Mouse (Mus musculus) forebrain, embryonic 15.5 days (tissue): ENCODE measurements around the gene Txndc17. TPM values are rescaled to one million over a fixed set of nuclear protein-coding genes. Genes with fewer than 3 reads are reported as not detected.
"Not testable (repeated sequence)": the region's sequence is repeated elsewhere in the genome, so short reads cannot be mapped to it uniquely, and the experiment has no call there.

Experiments used
- ATAC-seq: fragments of 200-750 bp; cut with Nextera tagmentation; replicated peaks from 2 replicates; pipeline ENCODE4 v1.8.0; 2017; ENCODE audit warnings: mild to moderate bottlenecking, moderate TSS enrichment, moderate library complexity
- H3K27ac ChIP-seq: fragments of 300-500 bp; sonication (generic); replicated peaks from 2 replicates; pipeline ENCODE4 v1.5.1; 2015; ENCODE audit warnings: mild to moderate bottlenecking, inconsistent platforms
- H3K27me3 ChIP-seq: fragments of 300-500 bp; sonication (generic); 2 replicates; pipeline ENCODE4 v1.6.1; 2015; ENCODE audit warnings: inconsistent platforms
- H3K36me3 ChIP-seq: fragments of 300-500 bp; sonication (generic); 2 replicates; pipeline ENCODE4 v1.6.1; 2015; ENCODE audit warnings: mild to moderate bottlenecking, inconsistent platforms
- H3K4me1 ChIP-seq: fragments of 300-500 bp; sonication (generic); 2 replicates; pipeline ENCODE4 v1.6.1; 2015; ENCODE audit warnings: inconsistent platforms
- H3K4me2 ChIP-seq: fragments of 300-500 bp; sonication (generic); replicated peaks from 2 replicates; pipeline ENCODE4 v1.6.1; 2015; ENCODE audit warnings: mild to moderate bottlenecking, inconsistent platforms
- H3K4me3 ChIP-seq: fragments of 300-500 bp; sonication (generic); 2 replicates; pipeline ENCODE4 v1.5.1; 2015; ENCODE audit warnings: mild to moderate bottlenecking, inconsistent platforms
- H3K9ac ChIP-seq: fragments of 300-500 bp; sonication (generic); replicated peaks from 2 replicates; pipeline ENCODE4 v1.6.1; 2015; ENCODE audit warnings: mild to moderate bottlenecking, inconsistent platforms
- H3K9me3 ChIP-seq: fragments of 300-500 bp; sonication (generic); 2 replicates; pipeline ENCODE4 v1.6.1; 2016; ENCODE audit warnings: inconsistent platforms
- WGBS: fragments of 180-500 bp; shearing (Covaris S2); methylation state at CpG from one replicate; pipeline ENCODE4 v1.1.7; 2015; ENCODE audit warnings: mixed read lengths; 5-methylcytosine and 5-hydroxymethylcytosine counted together
- polyA plus RNA-seq: library from polyadenylated mRNA; unstranded; fragments of >200 nt; fragmentation: Nextera tagmentation; extraction: Ambion mirVana; gene quantifications from 2 replicates; pipeline ENCODE4 v1.2.1, GENCODE M21; 2015

Gene Txndc17
- 132 and 138 TPM in 2 replicates for polyA plus RNA-seq

- Histone ChIP-seq H3K9ac (peak within 1 kb of the TSS; percentile 74), H3K4me3 (peak within 1 kb of the TSS; percentile 94), H3K4me1 (peaks cover 41% of the 10 kb centered on the region), H3K36me3 (peaks cover 28% of the 10 kb centered on the region), H3K4me2 (peak within 1 kb of the TSS; percentile 87), H3K27me3 (no peaks in the 10 kb centered on the region), H3K9me3 (no peaks in the 10 kb centered on the region), H3K27ac (peak within 1 kb of the TSS; percentile 74)
- peak; percentile 92 for ATAC-seq
- WGBS = 0% methylated on average over 42 of the region's 42 CpGs
Observed at GRCm38 (mm10) chr11:72207204-72207833, at the start of gene Txndc17, which contains the start of gene 4933427D14Rik. TSS of gene Txndc17 (plus strand) at chr11:72207547. TSS of gene 4933427D14Rik (minus strand) at chr11:72207459.

DNA sequence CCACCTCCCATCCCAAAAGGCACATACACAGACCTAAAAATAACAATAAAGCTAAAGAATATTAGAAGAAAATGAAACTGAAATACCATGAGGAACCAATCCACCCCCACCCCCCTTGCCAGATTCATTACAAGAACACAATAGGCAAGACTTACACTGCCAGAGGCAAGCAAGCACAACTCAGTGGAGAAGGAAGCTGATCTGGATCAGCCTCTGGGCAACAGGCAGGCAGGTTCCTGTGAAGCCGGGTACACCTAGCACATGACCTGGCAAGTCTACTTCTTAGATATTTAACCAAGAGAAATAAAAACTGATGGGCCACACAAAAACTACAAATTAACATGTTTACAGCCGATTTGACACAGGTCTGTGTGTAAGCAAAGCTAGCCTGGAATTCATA, 44.1 kb upstream of the Txndc17 start:
- 93% methylated on average over 2 of the region's 2 CpGs for WGBS
- Histone ChIP-seq H3K4me2 (no peak overlapping the region), H3K9ac (no peak overlapping the region), H3K4me3 (no peak overlapping the region), H3K27ac (no peak overlapping the region), H3K4me1 (no peaks in the 10 kb centered on the region), H3K27me3 (no peaks in the 10 kb centered on the region), H3K36me3 (peaks cover 61% of the 10 kb centered on the region), H3K9me3 (no peaks in the 10 kb centered on the region)
- no peak for ATAC-seq

DNA sequence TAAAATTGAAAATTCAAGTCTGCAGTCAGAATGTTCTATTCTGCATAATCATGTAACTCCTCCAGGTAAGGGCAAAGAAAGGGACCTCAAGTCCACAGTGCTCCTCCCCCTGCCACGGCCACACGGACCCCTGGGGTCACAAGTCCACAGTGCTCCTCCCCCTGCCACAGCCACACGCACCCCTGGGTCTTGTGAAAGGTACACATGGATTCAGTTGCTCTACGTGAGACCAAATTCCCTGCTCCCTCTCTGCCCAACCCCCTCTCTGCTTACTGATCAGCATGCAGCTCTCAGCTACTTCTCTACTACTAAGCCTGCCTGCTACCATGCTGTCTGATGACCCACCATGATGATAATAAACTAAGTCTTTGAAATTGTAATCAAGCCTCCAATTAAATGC, 37.5 kb upstream of the Txndc17 start:
- Histone ChIP-seq H3K4me3 (no peak overlapping the region), H3K9me3 (no peaks in the 10 kb centered on the region), H3K4me2 (no peak overlapping the region), H3K4me1 (no peaks in the 10 kb centered on the region), H3K27me3 (no peaks in the 10 kb centered on the region), H3K27ac (no peak overlapping the region), H3K36me3 (peaks cover 69% of the 10 kb centered on the region), H3K9ac (no peak overlapping the region)
- ATAC-seq = no peak
- WGBS = 94% methylated on average over 4 of the region's 4 CpGs

DNA sequence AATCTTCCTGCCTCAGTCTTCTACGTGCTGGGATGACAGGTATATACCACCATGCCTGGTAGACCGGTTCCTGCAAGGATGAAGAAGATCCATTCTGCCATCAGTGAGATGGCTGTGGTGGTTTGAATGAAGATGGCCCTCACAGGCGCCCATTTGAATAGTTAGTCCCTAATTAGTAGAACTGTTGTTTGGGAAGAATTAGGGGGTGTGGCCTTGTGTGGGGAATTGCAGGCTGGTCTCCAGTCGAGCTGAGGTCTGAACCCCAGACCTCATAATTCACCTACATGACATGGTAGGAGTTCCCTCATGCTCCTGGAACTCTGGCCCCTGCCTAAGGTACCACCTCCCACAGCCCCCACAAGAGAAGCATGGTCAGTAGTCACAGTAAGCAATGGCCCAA, 35.4 kb upstream of the Txndc17 start:
- not testable (repeated sequence) for H3K9me3 ChIP-seq, H3K9ac ChIP-seq, ATAC-seq, H3K4me1 ChIP-seq, H3K4me3 ChIP-seq, H3K27ac ChIP-seq, H3K27me3 ChIP-seq, H3K4me2 ChIP-seq
- WGBS = 66% methylated on average over 4 of the region's 4 CpGs
- peaks cover 64% of the 10 kb centered on the region for H3K36me3 ChIP-seq

- Histone ChIP-seq H3K27me3 (no peaks in the 10 kb centered on the region), H3K4me3 (no peak overlapping the region), H3K9ac (no peak overlapping the region), H3K4me2 (no peak overlapping the region), H3K9me3 (no peaks in the 10 kb centered on the region), H3K27ac (no peak overlapping the region), H3K36me3 (peaks cover 63% of the 10 kb centered on the region), H3K4me1 (0 out of 2 replicates have a peak, but pooled peaks cover 4% of the 10 kb centered on the region)
- WGBS = 94% methylated on average over 5 of the region's 5 CpGs
- ATAC-seq = no peak
Observed at GRCm38 (mm10) chr11:72173506-72173905, 33.8 kb upstream of the Txndc17 start.

GRCm38 (mm10) chr11:72174721-72175120, 32.6 kb upstream of the Txndc17 start:
- peaks cover 58% of the 10 kb centered on the region for H3K36me3 ChIP-seq
- H3K27me3 ChIP-seq = no peaks in the 10 kb centered on the region

GRCm38 (mm10) chr11:72175966-72176365, 31.4 kb upstream of the Txndc17 start:
- Histone ChIP-seq H3K36me3 (peaks cover 57% of the 10 kb centered on the region), H3K27me3 (no peaks in the 10 kb centered on the region), H3K9ac (no peak overlapping the region), H3K4me1 (0 out of 2 replicates have a peak, but pooled peaks cover 4% of the 10 kb centered on the region), H3K4me3 (no peak overlapping the region), H3K4me2 (no peak overlapping the region), H3K27ac (no peak overlapping the region), H3K9me3 (no peaks in the 10 kb centered on the region)
- ATAC-seq = no peak
- 48% methylated on average over 5 of the region's 5 CpGs for WGBS

More at GRCm38 (mm10) chr11:72174721-72175120, 32.6 kb upstream of the Txndc17 start:
- Histone ChIP-seq H3K4me2 (no peak overlapping the region), H3K4me3 (no peak overlapping the region), H3K9me3 (no peaks in the 10 kb centered on the region), H3K9ac (no peak overlapping the region), H3K4me1 (0 out of 2 replicates have a peak, but pooled peaks cover 4% of the 10 kb centered on the region), H3K27ac (no peak overlapping the region)
- WGBS = 97% methylated on average over 6 of the region's 6 CpGs
- no peak for ATAC-seq

DNA sequence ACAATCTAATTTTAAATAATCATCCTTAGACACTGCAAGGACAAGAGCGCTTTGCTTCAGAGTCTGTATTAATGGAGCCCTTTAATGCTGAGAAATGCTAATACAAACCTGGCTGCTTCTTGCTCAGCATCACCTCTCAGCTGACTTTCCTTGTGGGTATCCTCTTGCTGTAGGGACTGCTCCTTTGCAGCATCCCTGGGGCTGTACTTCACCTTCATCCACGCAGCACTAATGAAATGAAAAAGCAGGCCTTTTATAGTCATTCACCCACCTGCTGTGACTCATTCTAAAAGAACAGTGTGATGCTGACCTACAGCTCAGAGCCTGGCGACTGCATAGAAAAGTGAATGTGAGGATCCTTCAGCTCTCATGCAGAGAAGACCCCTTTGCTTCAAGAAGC, 30.8 kb upstream of the Txndc17 start:
- Histone ChIP-seq H3K27ac (no peak overlapping the region), H3K4me3 (no peak overlapping the region), H3K27me3 (no peaks in the 10 kb centered on the region), H3K9me3 (no peaks in the 10 kb centered on the region), H3K9ac (no peak overlapping the region), H3K4me1 (0 out of 2 replicates have a peak, but pooled peaks cover 4% of the 10 kb centered on the region), H3K4me2 (no peak overlapping the region), H3K36me3 (peaks cover 60% of the 10 kb centered on the region)
- ATAC-seq = no peak
- 20% methylated on average over 3 of the region's 3 CpGs for whole genome bisulfite sequencing

DNA sequence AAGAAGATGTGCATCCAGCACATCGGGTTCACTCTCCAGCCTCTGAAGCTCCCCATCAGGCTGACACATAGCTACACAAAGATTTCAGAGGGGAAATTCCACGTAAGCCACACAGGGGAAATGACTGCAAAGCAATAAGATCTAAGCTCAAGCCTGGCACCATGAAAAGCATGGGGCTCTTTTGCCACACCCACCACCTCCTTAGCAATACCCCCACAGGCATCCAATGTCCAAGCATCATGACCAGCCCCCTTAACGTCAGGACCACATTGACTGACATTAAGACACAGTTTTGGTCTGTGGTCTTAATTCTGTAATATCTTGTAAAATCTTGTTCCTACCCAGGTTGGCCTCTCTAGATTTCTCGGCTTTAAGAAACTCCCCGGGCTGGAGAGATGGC, 26.8 kb upstream of the Txndc17 start:
- Histone ChIP-seq H3K4me3 (no peak overlapping the region), H3K36me3 (peaks cover 37% of the 10 kb centered on the region), H3K9ac (no peak overlapping the region), H3K9me3 (no peaks in the 10 kb centered on the region), H3K27ac (no peak overlapping the region), H3K27me3 (no peaks in the 10 kb centered on the region), H3K4me2 (no peak overlapping the region), H3K4me1 (0 out of 2 replicates have a peak, but pooled peaks cover 4% of the 10 kb centered on the region)
- WGBS = 89% methylated on average over 5 of the region's 5 CpGs
- no peak for ATAC-seq

GRCm38 (mm10) chr11:72181136-72181535, 26.2 kb upstream of the Txndc17 start:
- H3K36me3 ChIP-seq = peaks cover 31% of the 10 kb centered on the region; the same call in 1 of the 2 replicates
- no peak for ATAC-seq
- H3K27ac ChIP-seq = no peak overlapping the region
- WGBS = 96% methylated on average over 4 of the region's 4 CpGs
- 0 out of 2 replicates have a peak, but pooled peaks cover 4% of the 10 kb centered on the region for H3K4me1 ChIP-seq
- H3K4me2 ChIP-seq = no peak overlapping the region
- H3K4me3 ChIP-seq = no peak overlapping the region
- no peaks in the 10 kb centered on the region for H3K9me3 ChIP-seq
- H3K9ac ChIP-seq = no peak overlapping the region
- H3K27me3 ChIP-seq = no peaks in the 10 kb centered on the region

GRCm38 (mm10) chr11:72184252-72184651, 23.1 kb upstream of the Txndc17 start:
- peaks cover 34% of the 10 kb centered on the region for H3K36me3 ChIP-seq
- H3K9ac ChIP-seq = no peak overlapping the region
- H3K9me3 ChIP-seq = no peaks in the 10 kb centered on the region
- H3K27ac ChIP-seq = no peak overlapping the region
- H3K4me1 ChIP-seq = no peaks in the 10 kb centered on the region
- no peaks in the 10 kb centered on the region for H3K27me3 ChIP-seq
- H3K4me3 ChIP-seq = no peak overlapping the region
- WGBS = 88% methylated on average over 4 of the region's 4 CpGs
- H3K4me2 ChIP-seq = no peak overlapping the region
- ATAC-seq = no peak

GRCm38 (mm10) chr11:72190857-72191256, 16.5 kb upstream of the Txndc17 start:
- Histone ChIP-seq H3K4me1 (no peaks in the 10 kb centered on the region), H3K4me2 (no peak overlapping the region), H3K27me3 (no peaks in the 10 kb centered on the region), H3K4me3 (no peak overlapping the region), H3K9ac (no peak overlapping the region), H3K27ac (no peak overlapping the region), H3K36me3 (peaks cover 46% of the 10 kb centered on the region), H3K9me3 (no peaks in the 10 kb centered on the region)
- ATAC-seq = no peak
- 65% methylated on average over 1 of the region's 1 CpGs for WGBS

DNA sequence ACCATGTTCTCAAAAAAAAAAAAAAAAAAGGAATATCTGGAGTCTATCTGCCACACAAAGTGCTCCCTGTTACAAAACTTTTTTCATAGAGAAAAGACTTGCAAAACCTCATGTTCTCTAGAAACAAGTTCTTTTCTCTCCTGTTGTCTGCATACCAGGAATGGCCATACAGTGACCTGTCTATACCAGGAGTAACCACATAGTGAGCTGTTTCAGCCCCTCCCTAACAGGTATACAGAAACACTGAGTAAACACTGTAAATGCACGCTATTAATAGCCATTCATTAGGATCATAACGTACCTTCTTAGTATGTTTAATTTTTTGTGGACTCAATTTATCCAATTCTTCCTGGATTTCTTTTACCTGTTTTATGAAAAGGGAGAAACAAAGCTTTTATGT, 13.1 kb upstream of the Txndc17 start:
- H3K4me3 ChIP-seq = no peak overlapping the region
- no peaks in the 10 kb centered on the region for H3K27me3 ChIP-seq
- no peak for ATAC-seq
- H3K27ac ChIP-seq = no peak overlapping the region
- 96% methylated on average over 2 of the region's 2 CpGs for WGBS
- no peaks in the 10 kb centered on the region for H3K4me1 ChIP-seq
- H3K9ac ChIP-seq = no peak overlapping the region
- peaks cover 57% of the 10 kb centered on the region for H3K36me3 ChIP-seq
- H3K9me3 ChIP-seq = no peaks in the 10 kb centered on the region
- H3K4me2 ChIP-seq = no peak overlapping the region
